Mouse (Mus musculus) heart, adult 11 months (tissue): ENCODE results near the gene Anxa5.

ENCODE experiments used
- DNase-seq: peaks from one replicate; pipeline ENCODE4 v3.0.0; 2022

The Anxa5 gene

DNA sequence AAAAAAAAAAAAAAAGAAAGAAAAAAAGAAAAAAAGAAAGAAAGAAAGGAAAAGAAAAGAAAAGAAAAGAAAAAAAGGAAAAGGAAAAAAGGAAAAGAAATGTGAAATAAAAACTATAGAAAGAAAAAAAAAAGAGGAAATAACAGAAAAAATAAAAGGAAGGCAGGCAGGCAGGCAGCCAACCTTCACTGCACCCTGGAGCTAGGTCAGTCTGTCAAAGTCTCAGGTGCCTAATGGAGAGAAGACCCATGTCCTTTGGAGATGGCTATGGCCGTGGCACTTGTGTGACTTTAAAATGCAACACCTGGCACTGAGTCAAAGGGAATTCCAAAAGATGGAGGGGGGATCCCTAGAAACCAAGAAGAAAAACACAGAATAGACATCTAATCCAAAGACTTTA, 12.7 kb upstream of the Anxa5 start:
- DNase-seq: no peak

- DNase-seq: peak; percentile 52
Measured at GRCm38 (mm10) chr3:36486881-36487280, 11.2 kb upstream of the Anxa5 start.

GRCm38 (mm10) chr3:36486176-36486575, 10.5 kb upstream of the Anxa5 start:
- peak; percentile 83 for DNase-seq

DNA sequence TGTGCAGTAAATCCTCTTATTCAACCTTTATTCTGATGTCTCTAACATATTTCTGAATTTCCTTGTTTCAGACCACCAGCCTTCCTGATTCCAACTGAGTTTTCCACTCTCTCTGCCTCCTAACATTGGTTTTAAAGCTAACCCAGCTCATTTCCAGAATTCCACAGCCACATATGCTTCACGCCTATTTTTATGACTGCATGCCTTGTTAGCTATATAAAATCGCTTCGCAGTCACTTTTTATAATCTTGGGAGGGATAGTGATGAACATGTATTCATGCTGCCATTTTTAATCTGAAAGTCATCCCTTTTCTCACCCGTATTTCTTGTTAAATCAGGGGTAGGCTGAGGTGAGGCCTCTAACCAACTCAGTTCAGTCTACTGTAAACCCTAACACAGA, 8.6 kb upstream of the Anxa5 start:
- DNase-seq: peak; percentile 28

DNA sequence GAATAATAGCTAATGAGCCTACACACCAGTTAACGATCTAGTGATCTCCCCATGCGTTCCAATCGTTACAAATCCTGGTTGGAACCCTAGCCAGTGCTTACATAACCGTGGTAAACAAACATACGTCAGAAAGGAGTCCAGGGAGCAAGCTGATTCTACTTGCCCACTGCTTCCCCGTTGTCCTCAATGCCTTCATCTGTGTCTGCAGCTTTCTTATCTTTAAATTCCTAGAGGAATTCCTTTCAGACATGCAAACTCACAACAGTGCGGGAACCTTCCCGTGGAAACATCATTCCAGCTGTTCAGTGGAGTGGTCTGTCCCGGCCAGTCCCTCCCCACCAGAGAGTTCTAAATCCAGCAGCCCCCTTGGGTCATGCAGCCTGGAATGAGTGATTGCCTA, 7.2 kb upstream of the Anxa5 start:
- peak; percentile 93 for DNase-seq

- peak; percentile 98 for DNase-seq
Measured at GRCm38 (mm10) chr3:36481776-36482193, 6.1 kb upstream of the Anxa5 start.

DNA sequence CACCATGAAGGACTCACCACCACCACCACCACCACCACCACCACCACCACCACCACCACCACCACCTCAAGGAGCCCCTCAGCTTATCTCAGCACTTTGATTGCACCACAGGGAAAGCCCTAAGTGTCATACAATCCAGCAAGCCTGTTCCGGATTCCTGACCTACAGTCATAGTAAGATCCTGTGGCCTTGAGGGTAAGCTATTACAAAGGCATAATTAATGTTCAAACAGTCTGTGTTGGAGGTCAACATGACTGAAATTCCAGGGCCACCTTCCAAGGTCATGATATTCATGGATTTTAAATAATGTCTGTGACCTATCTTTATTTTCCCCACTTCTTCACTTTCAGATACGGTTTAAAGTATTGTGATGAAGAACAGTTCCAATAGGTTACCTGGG, 4.8 kb upstream of the Anxa5 start:
- DNase-seq: no peak

GRCm38 (mm10) chr3:36478776-36479175, 3.1 kb upstream of the Anxa5 start:
- peak; percentile 79 for DNase-seq

DNA sequence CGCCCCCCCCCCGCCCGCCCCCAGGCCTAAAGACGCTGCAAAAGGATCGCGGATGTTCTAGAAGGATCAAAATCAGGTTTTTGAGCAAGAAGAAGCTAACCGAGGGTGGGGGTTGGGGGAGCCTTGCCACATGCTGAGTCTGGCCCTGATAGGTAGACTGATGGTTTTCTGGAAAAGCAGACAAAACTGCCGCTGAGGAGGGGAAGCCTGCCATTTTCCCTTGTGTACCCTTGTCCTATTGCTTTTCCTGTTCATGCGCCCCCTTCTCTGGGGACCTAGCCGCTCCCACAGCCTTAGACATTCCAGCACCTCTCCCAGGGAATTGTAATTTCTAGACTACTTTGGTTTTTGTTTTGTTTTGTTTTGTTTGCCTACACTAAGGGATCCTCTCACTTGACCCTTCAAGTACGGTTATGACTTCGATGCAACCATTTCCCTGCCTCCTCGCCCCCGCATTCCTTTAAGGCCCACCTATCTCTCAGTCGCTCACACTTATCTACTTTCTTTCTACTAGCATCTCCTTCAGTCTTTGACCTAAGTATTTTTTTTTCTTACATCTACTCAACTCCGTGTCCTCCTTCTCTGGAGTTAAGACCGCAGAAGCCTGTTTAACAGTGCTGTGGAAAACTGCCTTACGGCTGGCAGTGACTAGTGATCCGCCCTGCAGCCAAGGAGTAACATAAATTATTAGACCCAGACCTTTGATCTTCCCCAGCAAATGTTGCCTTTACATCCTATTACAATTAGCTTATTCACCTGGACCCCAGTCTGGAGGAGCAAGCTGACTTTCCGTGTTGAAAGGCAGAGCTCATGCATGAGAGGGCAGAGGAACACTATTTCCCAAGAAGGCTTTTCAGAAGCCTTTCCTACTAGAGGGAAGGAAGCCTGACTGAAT, 814 bp upstream of the Anxa5 start:
- peak; percentile 95 for DNase-seq

GRCm38 (mm10) chr3:36474938-36475483, 683 bp downstream of the Anxa5 start:
- DNase-seq: peak; percentile 98

- no peak for DNase-seq
Measured at GRCm38 (mm10) chr3:36474421-36474820, 1.3 kb downstream of the Anxa5 start.

DNA sequence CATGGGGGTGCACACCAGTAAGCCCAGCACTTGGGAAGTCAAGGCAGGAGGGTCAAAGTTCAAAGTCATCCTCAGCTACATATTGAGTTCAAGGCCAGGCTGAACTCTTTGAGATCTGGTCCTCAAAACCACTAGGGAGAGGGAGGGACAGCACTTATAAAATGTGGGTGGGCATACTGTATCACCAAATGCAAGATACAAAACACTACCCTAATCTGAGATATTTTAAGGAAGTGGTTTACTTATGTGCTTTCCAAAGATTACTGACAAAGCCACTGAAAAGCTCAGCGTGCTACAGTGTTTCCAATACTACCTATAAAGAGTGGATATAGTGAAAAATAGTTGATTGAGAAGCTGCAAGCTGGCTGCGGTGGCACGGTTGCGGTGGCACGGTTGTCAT, 2.5 kb downstream of the Anxa5 start:
- DNase-seq: peak; percentile 75

DNA sequence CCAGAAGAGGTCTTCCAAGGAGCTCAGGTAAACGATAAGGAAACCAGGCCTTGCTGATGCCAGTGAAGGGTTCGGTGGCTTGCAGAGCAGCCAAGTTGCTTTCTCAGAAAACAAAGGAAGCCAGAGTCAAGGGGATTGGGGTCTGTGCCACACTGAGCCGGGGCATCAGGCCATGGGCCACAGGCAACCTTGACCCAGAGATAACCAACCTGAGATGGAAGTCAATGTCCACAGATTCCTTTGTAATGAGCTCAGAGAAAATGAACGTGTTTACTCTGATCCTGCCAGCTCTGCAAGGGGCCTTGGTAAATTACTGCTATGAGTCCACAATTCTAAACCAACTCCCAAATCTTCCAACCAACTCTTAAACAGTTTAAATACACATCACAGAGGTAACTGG, 3.8 kb downstream of the Anxa5 start:
- peak; percentile 57 for DNase-seq

DNA sequence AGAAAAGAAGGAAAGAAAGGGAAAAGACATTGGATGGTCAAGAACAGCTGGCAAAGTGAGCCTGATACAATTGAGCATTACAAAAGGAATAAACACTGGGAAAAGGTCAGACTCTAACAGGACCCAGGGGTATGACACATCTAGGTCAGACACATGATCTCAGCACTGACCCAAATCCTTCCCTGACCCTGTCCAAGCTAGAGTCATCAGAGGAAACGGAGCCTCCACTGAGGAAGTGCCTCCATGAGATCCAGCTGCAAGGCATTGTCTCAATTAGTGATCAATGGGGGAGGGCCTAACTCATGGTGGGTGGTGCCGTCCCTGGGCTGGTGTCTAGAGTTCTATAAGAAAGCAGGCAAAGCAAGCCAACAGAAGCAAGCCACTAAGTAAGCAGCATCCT, 6.8 kb downstream of the Anxa5 start:
- DNase-seq: peak; percentile 94

DNA sequence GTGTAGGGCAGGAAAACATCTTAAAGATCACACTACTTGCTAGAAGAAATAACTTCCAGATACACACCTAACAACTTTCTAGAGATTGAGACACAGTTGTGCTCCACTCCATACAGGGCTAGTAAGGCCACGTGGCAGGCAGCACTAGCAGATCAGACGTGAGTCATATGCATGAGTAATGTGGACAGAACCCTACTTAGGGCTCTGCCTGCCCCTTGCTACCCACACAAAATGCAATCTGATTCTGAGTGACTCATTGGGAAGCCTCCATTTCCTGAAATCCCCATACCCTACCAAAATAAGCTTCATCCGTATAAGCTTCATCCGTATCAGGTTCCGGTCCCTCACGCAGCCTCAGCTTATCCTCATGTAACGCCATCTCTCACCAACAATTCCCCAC, 8.1 kb downstream of the Anxa5 start:
- DNase-seq: peak; percentile 92

- peak; percentile 78 for DNase-seq
Measured at GRCm38 (mm10) chr3:36465538-36465937, 10.2 kb downstream of the Anxa5 start.

DNA sequence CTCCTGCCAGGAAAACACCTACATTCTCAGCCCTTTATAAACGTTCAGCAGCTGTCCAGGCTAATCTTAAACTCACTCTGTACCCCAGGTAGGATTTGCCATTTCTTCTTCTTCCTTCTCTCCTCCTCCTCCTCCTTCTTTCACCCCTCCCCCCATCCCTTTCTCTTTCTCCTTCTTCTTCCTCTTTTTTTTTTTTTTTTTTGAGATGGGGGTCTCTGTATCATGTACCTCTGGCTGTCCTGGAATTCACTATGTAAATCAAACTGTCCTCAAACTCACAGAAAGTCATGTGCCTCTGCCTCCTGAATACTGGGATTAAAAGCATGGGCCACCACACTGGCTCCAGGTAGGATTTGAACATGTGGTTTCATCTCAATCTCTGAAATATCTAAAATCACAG, 13.3 kb downstream of the Anxa5 start:
- no peak for DNase-seq

GRCm38 (mm10) chr3:36461819-36462218, 13.9 kb downstream of the Anxa5 start:
- no peak for DNase-seq

DNA sequence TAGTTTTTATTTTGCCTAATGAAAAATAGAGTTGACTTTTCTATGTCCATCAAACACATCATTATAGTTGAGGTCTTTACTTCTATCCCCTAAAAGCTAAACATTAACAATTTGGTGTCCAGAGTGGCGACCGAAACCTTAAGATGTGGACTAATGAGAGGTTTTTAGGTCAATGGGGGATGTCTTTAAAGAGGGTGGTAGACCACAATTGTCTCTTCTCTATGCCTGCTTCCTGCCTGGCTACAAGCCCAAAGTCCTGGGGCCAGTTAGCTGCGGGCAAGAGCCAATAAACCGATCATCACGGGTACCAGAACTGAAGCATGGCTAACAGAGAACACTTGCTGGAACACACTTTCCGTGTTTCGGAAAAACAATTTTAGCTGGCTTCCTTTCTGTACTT, 15.0 kb downstream of the Anxa5 start:
- DNase-seq: peak; percentile 70

DNA sequence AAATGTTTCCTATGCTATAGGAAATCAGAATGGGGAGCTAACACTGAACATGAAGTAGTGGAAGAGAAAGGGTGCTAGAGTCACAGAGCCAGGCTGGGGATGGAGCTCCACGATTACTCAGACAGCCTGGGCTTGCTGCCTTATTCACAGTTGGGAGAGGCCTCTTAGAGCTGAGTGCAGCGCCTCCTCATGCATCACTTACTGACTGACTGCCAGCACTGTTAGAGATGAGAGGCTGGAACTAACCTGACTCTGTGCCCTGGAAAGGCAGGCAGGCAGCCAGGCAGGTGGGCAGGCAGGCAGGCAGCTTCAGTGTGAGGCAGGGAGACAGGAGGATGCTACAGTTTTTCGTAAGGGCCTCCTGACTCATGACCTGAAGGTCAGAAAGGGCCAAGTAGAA, 20.1 kb downstream of the Anxa5 start:
- peak; percentile 79 for DNase-seq

DNA sequence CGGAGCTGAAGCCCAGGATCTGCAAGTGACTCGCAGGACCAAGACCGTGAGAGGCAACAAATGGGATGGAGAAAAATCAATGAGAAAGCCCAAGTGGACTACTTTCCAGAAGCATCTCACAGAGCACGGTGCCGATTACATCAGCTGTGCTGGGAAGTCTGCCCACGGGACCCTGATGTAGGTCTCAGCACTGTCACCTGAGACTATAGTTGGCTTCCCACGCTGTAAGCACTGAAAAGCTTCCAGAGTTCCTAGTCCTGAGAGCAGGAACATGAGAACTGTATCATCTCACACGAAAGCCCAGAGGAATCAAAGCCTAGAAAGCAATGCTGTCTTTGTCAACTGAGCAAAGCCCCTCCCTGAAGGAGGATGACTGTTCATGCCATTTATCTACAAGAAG, 20.6 kb downstream of the Anxa5 start:
- peak; percentile 72 for DNase-seq

DNA sequence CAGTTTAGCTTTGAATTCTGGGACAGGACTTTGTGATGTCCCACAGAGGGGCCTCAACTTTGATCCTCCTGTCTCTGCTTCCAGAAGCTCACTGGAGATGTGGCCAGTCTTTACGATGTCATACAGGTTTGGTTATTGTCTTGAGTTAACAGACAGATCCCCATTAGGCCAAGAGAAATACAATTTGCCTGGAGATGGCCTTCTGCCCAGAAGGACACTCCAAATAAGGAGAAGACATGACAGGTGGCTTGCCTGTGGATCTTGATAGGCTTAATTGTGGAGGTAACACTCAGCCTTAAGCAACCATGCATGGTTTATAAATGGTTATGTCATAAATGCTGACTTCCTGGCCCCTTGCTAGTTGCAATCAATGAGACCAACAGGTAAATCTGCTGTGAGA, 23.2 kb downstream of the Anxa5 start:
- DNase-seq: peak; percentile 60

GRCm38 (mm10) chr3:36449292-36450165, 26.2 kb downstream of the Anxa5 start:
- DNase-seq: peak; percentile 94

- DNase-seq: no peak
Measured at GRCm38 (mm10) chr3:36446918-36447317, 28.8 kb downstream of the Anxa5 start.
